Mouse (Mus musculus) heart, postnatal 0 days (tissue): Measurements from ENCODE around the gene Rrn3. TPM values are rescaled to one million over a fixed set of nuclear protein-coding genes. Genes with fewer than 3 reads are reported as not detected.

ENCODE experiments used
- ATAC-seq: fragments of 200-750 bp; cut with Nextera tagmentation; 2 replicates; pipeline ENCODE4 v1.8.0; 2017; ENCODE audit warnings: low read depth, moderate number of reproducible peaks, moderate library complexity; ENCODE audit not compliant: insufficient read depth
- DNase-seq: peaks from one replicate; pipeline ENCODE4 v3.0.0-alpha.2; 2016; ENCODE audit warnings: low spot score
- H3K27ac ChIP-seq: fragments of 300-500 bp; sonication (generic); 2 replicates; pipeline ENCODE4 v1.5.1; 2014; ENCODE audit warnings: low read depth, mild to moderate bottlenecking
- H3K27me3 ChIP-seq: fragments of 300-500 bp; sonication (generic); 2 replicates; pipeline ENCODE4 v1.6.1; 2014; ENCODE audit warnings: low read length, mixed read lengths; ENCODE audit not compliant: control insufficient read depth, insufficient read depth
- H3K36me3 ChIP-seq: fragments of 300-500 bp; sonication (generic); replicated peaks from 2 replicates; pipeline ENCODE4 v1.6.1; 2014; ENCODE audit warnings: low read length, mixed read lengths; ENCODE audit not compliant: control insufficient read depth, insufficient read depth
- H3K4me1 ChIP-seq: fragments of 300-500 bp; sonication (generic); 2 replicates; pipeline ENCODE4 v1.6.1; 2014; ENCODE audit warnings: antibody characterized with exemption; ENCODE audit not compliant: control insufficient read depth, insufficient read depth
- H3K4me2 ChIP-seq: fragments of 300-500 bp; sonication (generic); 2 replicates; pipeline ENCODE4 v1.6.1; 2014; ENCODE audit warnings: low read depth, mild to moderate bottlenecking, low read length, moderate library complexity
- H3K4me3 ChIP-seq: fragments of 300-500 bp; sonication (generic); 2 replicates; pipeline ENCODE4 v1.5.1; 2014; ENCODE audit warnings: low read depth, low read length
- H3K9ac ChIP-seq: fragments of 300-500 bp; sonication (generic); replicated peaks from 2 replicates; pipeline ENCODE4 v1.6.1; 2014; ENCODE audit warnings: low read depth, low read length, mixed read lengths
- H3K9me3 ChIP-seq: fragments of 300-500 bp; sonication (generic); replicated peaks from 2 replicates; pipeline ENCODE4 v1.6.1; 2016; ENCODE audit warnings: low read length; ENCODE audit not compliant: control insufficient read depth
- CTCF ChIP-seq: IDR thresholded peaks from 2 replicates; pipeline ENCODE4 v1.5.1; 2016; ENCODE audit warnings: antibody characterized with exemption, control low read depth, low read depth
- EP300 ChIP-seq: IDR thresholded peaks from 2 replicates; pipeline ENCODE4 v1.6.1; 2016; ENCODE audit warnings: antibody characterized with exemption, low read depth
- WGBS: fragments of 180-500 bp; shearing (Covaris S2); extraction: QIAGEN DNeasy Blood & Tissue Kit; methylation state at CpG from one replicate; pipeline ENCODE4 v1.1.7; 2014; 5-methylcytosine and 5-hydroxymethylcytosine counted together
- microRNA-seq: library from miRNA; unstranded; fragments of <30 nt; microRNA quantifications from one replicate; pipeline ENCODE4, GENCODE M21; 2016
- polyA plus RNA-seq: library from polyadenylated mRNA; unstranded; fragments of >200 nt; fragmentation: Nextera tagmentation; extraction: Ambion mirVana; gene quantifications from 2 replicates; pipeline ENCODE4 v1.2.1, GENCODE M21; 2015
- total RNA-seq: library from RNA; depleted of rRNA; stranded (reverse); fragments of >200 nt; gene quantifications from 2 replicates; pipeline ENCODE4 v1.2.3, GENCODE M21; 2014; ENCODE audit warnings: low replicate concordance; rRNA removed

Gene Rrn3
- total and polyA plus RNA-seq, 2 experiments from 2014 or later = 49.9 to 59.0 TPM

DNA sequence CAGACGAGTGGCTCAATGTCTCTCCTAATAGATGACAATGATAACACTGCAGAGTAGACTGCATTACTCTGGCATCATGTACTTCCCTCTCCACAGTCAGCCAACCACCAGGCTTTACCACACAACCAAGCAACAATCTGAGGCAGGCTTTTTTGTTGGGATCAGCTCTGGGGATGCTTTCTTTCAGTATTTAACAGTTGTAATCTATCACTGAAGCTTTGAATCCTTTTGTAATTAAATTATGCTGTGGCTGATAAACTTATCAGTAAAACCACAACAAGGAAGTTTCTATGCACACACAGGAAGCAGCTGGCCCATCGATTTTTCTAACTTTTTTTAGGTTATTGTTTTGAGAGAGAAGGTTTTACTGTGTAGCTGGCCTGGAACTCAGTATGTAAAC, 67.8 kb downstream of the Rrn3 start:
- H3K36me3 ChIP-seq = peaks cover 51% of the 10 kb centered on the region
- no peaks in the 10 kb centered on the region for H3K27me3 ChIP-seq
- H3K27ac ChIP-seq = no peak overlapping the region
- ATAC-seq (no peak), DNase-seq (no peak)
- WGBS = 49% methylated on average over 2 of the region's 2 CpGs
- H3K4me3 ChIP-seq = no peak overlapping the region
- no peaks in the 10 kb centered on the region for H3K4me1 ChIP-seq
- TF ChIP-seq EP300 (no peak), CTCF (no peak)
- no peak overlapping the region for H3K4me2 ChIP-seq
- H3K9ac ChIP-seq = no peak overlapping the region
- no peaks in the 10 kb centered on the region for H3K9me3 ChIP-seq

DNA sequence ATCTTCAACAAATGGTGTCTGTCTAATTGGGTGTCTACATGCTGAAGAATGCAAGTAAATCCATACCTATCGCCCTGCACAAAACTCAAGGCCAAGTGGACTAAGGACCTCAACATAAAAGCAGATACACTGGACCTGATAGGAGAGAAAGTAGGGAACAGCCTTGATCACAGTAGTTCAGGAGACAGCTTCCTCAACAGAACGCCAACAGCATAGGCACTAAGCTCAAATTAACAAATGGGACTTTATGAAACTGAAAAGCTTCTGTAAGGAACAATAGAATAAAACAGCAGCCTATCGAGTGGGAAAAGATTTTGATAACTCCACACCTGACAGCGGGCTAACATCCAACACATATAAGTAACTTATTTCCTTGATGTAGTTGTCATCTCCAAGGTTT, 70.9 kb downstream of the Rrn3 start:
- peaks cover 46% of the 10 kb centered on the region for H3K36me3 ChIP-seq

DNA sequence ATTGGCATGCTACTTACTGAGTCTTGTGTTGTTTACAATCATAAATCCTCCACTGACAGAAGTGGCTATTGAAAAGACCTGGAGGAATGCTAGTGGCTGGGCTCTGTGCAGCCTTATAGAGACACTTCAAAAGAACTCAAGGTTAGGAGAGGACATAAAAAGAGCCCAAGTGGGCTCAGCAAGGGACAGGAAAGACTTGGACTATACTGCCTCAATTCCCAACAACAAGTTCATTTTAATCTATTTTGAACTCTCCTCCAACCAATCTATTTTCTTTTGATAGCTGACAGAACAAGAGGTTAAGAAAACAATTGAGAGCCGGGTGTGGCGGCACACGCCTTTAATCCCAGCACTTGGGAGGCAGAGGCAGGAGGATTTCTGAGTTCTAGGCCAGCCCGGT, 73.4 kb downstream of the Rrn3 start:
- Histone ChIP-seq H3K27ac (no peak overlapping the region), H3K27me3 (no peaks in the 10 kb centered on the region), H3K4me2 (no peak overlapping the region), H3K9me3 (no peaks in the 10 kb centered on the region), H3K4me1 (no peaks in the 10 kb centered on the region), H3K4me3 (no peak overlapping the region), H3K36me3 (peaks cover 44% of the 10 kb centered on the region), H3K9ac (no peak overlapping the region)
- DNase-seq (no peak), ATAC-seq (no peak)
- WGBS = 94% methylated on average over 4 of the region's 4 CpGs
- TF ChIP-seq EP300 (no peak), CTCF (no peak)

More for the DNA sequence above, 70.9 kb downstream of the Rrn3 start:
- Histone ChIP-seq H3K4me1 (no peaks in the 10 kb centered on the region), H3K4me3 (no peak overlapping the region), H3K27ac (no peak overlapping the region), H3K9me3 (no peaks in the 10 kb centered on the region), H3K27me3 (no peaks in the 10 kb centered on the region), H3K9ac (no peak overlapping the region), H3K4me2 (no peak overlapping the region)
- WGBS = 93% methylated on average over 4 of the region's 4 CpGs
- ATAC-seq = no peak
- no peak for DNase-seq
- TF ChIP-seq CTCF (no peak), EP300 (no peak)

Small RNA genes lying within 50 kb of the gene (microRNA-seq; reads per million reads assigned to microRNA genes)
- not detected for gene Gm27734

Other genes starting within 250 kb of the Rrn3 start
- gene Parn, start 112.5 kb upstream of the Rrn3 start, total RNA-seq = 11.5 and 18.6 TPM in 2 replicates
- 22.7 and 23.3 TPM in 2 replicates for gene Parn, start 112.5 kb upstream of the Rrn3 start, polyA plus RNA-seq
- gene Bfar, start 108.8 kb upstream of the Rrn3 start, total RNA-seq = 26.4 and 32.3 TPM in 2 replicates
- 33.4 and 35.1 TPM in 2 replicates for gene Bfar, start 108.8 kb upstream of the Rrn3 start, polyA plus RNA-seq
- 2.2 and 12.4 TPM in 2 replicates for gene 3110001I22Rik, start 108.8 kb upstream of the Rrn3 start, total RNA-seq
- 1.6 and 2.1 TPM in 2 replicates for gene 3110001I22Rik, start 108.8 kb upstream of the Rrn3 start, polyA plus RNA-seq
- gene Pla2g10, start 49.7 kb upstream of the Rrn3 start, total RNA-seq = not detected in 2 replicates
- gene Pla2g10, start 49.7 kb upstream of the Rrn3 start, polyA plus RNA-seq = not detected in 2 replicates
- 64.7 and 109 TPM in 2 replicates for gene Ntan1, start 38.1 kb downstream of the Rrn3 start, total RNA-seq
- 141 and 148 TPM in 2 replicates for gene Ntan1, start 38.1 kb downstream of the Rrn3 start, polyA plus RNA-seq
- 75.6 and 96.8 TPM in 2 replicates for gene Pdxdc1, start 122.4 kb downstream of the Rrn3 start, total RNA-seq
- 46.4 and 49.9 TPM in 2 replicates for gene Pdxdc1, start 122.4 kb downstream of the Rrn3 start, polyA plus RNA-seq
- 2.0 and 2.7 TPM in 2 replicates for gene Mpv17l, start 122.5 kb downstream of the Rrn3 start, total RNA-seq
- 1.4 and 2.3 TPM in 2 replicates for gene Mpv17l, start 122.5 kb downstream of the Rrn3 start, polyA plus RNA-seq
- gene 2900011O08Rik, start 205.9 kb downstream of the Rrn3 start, total RNA-seq = 0.04 TPM in 1 of 2 replicates, not detected in the other
- gene 2900011O08Rik, start 205.9 kb downstream of the Rrn3 start, polyA plus RNA-seq = 0.07 and 0.16 TPM in 2 replicates
- gene Ifitm7, start 206.2 kb downstream of the Rrn3 start, total RNA-seq = not detected in 2 replicates
- gene Ifitm7, start 206.2 kb downstream of the Rrn3 start, polyA plus RNA-seq = not detected in 2 replicates